Mouse (Mus musculus) adrenal gland (tissue): ENCODE data around the gene Nckap5l.

Experiments used
- intact Hi-C: fragments of 180-260 bp; cut with DNase I; formaldehyde crosslinking; loops from one replicate; pipeline ENCODE4 v1.15.1; 2025
- long read RNA-seq, 2 experiments: library from polyadenylated mRNA; unstranded; transcript quantifications; one replicate each; pipeline ENCODE4 v2.0.0; 2020; ENCODE audit warnings: borderline replicate concordance in 1 of 2; ENCODE audit not compliant: insufficient replicate concordance in 1 of 2

Gene Nckap5l
- long read RNA-seq, experiment 1, partial matches to known transcripts = 3 of 3 reads
- long read RNA-seq, experiment 1, other reads (novel, unspliced or antisense) = 0 of 3 reads
- long read RNA-seq, experiment 2, partial matches to known transcripts = 3 of 3 reads
- long read RNA-seq, experiment 2, other reads (novel, unspliced or antisense) = 0 of 3 reads

DNA sequence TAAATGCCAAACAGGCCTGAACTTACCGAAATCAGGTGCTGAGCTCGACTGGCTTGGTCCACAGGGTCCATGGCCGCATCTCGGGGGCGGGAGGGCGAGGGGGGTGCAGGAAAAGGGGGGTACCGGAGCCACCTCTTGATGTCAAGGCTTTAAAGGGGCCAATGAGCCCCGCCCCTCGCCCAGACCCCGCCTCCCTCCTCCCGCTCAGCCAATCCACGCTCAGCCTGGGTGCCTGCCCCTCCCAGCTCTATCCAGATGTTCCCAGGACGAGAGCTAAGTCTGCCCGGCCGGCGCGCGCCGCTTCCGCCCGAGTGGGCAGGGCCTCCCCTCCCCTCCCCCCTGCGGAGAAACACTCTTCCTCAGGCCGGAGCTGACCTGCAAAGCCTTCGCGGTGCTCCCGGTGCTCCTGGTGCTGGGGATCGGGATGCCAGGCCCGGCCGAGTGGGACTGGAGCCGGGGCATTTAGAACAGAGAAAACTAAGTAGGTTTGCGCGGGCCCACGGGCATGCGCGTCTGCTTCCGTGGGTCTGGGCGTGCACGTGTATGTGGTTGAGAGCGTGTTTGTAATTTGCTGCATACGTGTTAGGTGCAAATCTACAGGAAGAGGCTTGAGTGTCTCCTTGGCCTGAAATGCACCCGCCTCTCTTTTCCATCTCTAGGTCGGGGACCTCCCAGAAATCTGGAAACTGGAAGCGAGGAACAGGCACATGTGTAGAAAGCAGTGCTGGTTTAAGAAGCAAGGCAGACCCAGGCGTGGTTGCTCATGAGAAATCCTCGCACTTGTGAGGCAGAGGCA lies at the start of gene Nckap5l:
Gene Nckap5l (minus strand): TSS at position 143 of the 796 bp plus-strand sequence.
- intact Hi-C loops = no loop called here

DNA sequence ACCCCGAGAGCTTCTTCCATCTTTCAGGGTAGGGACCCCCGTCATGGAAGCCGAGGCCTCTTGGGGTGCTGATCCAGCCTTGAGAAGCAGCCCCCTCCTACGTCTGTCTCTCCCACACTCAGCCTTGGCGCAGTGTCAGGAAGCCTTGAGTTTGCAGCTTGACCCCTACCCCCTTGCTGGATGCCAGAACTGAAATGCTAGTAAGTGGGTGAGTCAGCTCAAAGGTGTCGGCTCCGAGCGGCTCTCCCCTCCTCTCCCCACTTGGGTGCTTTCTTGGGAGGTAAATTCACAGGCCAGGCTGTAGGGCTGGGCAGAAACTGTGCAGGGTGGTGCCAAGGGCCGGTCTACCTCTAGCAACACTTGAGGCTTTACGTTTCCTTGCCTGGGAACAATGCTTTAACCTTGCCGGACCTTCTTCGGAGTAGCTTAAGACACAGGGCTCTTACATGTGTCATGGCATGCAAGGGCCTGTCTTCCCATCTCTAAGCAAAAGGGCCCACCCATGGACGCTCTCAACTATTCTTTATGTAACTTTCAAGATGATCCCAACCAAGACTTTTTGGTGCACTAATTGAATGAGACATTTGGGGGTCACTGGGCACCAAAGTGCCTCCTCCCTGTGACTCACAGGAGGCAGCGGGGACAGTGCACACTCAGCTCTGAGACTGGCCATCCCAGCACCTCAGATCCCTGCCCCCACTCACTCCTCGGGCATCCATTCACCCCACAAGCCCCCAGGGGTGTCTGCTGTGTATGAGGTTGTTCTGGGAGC lies 48.0 kb upstream of the Nckap5l start:
- intact Hi-C loops = no loop called here

DNA sequence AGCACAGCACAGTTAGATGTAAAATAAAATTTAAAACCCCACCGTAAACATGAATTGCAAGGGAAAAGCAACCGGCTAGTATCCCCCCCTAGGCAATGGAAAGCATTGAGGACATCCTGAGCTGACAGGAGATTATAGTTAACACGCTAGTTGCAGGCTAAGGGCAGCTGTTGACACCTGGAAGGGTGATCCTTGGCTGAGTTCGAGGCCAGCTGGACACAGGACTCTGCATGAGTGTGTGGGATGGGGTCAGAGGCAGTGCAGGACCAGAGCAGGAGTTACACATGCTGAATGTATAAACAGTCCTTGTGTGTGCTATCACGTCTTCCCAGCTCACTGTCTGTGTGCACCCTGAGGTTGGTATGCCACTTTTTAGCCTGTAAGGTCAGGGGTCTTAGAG lies 45.7 kb upstream of the Nckap5l start:
- intact Hi-C loops = loop anchor here (5.0 kb wide), 1 partner anchor 189 kb away; no protein-coding TSS in a partner anchor

DNA sequence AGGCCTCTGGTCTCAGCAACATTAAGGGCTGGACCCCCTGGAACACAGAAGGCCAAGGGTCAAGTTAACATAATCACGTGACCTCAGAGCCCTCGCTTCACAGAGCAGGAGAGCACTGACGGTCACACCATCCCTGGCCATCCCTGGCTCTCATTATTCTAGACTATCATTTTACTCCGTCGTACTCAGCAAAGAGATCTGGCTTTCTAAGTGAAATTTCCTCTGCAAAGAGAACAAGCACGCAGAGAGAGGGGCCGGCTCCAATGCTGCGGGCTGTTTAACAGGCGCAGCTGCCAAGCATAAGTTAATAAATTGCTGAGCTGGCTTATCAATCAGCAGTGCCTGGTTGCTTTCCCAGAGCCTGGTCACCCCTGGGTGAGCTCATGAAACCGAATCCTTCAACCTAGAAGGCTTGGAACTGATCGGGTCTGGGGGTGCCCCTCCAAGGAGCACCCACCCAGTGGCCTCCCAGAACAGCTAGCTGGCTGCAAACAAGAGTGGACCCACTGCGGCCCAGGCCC lies 44.8 kb upstream of the Nckap5l start:
- intact Hi-C loops = loop anchor here (5.0 kb wide), 1 partner anchor 190 kb away; no protein-coding TSS in a partner anchor

DNA sequence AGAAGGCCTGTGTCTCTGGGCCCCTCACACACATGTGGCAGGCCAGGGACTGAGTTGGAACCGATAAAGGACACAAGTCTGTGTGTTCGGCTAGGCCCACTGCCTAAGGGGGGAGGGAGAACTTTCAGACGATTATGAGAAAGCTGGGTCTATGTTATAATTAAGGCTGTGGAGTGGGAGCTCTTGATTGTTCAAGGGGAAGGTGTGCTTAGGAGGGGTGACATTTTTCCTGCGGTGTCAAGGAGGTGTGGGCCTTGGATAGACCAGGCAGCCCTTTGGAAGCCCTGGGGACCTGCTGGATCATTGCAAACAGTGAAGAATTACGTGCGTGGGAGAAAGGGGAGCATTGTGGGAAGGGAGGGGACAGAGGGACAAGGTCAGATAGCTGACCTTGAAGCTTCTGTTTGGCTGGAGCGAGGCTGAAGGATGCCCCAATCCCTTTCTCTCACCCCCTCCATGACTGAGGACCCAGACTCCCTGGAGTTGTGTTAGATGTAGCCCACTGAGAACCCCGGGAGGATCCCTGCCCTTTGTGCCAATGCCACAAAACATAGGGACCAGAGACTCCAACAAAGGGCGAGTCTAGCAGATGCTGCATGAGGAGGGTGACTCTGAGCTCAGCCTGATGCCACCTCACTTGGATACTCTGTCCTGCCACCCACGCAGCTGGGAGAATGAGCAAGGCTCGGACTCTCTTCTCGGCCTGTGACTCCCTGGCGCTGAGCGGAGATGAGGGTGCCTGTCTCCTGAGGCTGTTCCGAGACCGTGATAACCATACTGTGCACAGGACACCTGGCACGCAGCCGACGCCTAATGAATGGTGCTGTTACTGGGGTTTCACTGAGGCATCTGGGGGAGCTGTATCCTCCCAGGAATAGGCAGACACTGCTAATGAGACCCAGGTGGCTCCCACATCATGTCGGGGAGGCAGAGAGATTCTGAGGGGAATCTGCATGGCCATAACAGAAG lies 44.0 kb upstream of the Nckap5l start:
- intact Hi-C loops = loop anchor here (5.0 kb wide), 1 partner anchor 191 kb away; no protein-coding TSS in a partner anchor

DNA sequence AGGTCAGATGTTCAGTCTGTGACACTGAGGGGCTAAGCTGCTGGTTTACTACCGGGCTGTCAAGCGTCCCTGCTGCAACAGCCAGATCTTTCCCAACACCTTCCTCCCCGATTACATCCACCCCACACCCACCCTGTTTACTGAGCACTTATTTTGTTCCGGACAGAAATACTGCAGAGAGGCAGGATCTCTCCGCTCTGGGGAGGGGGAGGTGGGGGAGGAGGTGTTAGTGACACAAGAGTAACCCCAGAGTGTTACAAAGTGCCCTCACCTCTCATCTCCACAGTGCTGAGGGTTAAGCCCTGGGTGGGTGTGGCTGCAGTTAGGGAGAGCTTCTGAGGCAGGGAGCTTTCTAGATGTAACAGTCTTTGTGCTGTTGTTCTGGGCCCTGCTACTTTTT lies 42.8 kb upstream of the Nckap5l start:
- intact Hi-C loops = loop anchor here (5.0 kb wide), 1 partner anchor 192 kb away; no protein-coding TSS in a partner anchor

DNA sequence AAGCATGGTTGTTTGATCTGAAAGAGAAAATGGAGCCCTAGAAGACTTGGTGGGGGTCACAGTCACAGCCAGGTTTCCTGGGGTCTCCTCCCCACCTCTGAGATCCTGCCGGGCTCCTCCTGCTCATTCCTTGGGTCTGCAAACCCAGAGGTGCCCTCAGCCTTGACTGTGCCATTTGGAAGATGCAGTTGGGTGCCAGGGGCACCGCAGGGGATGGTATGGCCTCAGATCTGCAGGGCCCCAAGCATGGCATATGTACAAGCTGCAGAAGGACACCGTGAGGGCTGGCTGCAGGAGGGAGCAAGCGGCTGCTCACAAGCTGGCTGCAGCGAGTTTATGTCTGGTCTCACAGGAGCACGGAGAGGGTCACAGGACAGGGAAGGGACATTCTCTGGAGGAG lies 42.2 kb upstream of the Nckap5l start:
- intact Hi-C loops = loop anchor here (5.0 to 10.0 kb wide), 4 partner anchors 98 to 275 kb away; partner anchors contain the start of gene Cers5

DNA sequence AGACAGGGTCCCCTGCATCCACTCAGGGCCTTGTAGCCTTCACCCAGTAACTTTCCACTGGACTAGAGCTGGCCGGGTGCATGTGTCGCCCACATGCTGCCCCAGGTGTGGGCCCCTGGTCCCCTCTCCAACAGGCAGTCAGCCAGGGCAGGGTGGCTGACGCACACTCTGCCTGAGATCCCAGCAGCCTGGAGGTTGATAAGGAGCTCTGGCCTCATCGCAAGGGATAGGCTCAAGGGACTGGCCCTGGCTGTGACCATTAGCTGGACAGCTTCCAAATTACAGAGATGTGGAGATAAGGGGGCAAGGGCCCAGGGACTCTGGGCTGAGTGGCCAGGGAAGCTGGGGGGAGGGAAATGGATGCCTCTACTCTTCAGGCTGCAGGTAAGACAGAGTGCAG lies 41.2 kb upstream of the Nckap5l start:
- intact Hi-C loops = loop anchor here (5.0 to 10.0 kb wide), 3 partner anchors 99 to 276 kb away; partner anchors contain the start of gene Cers5

DNA sequence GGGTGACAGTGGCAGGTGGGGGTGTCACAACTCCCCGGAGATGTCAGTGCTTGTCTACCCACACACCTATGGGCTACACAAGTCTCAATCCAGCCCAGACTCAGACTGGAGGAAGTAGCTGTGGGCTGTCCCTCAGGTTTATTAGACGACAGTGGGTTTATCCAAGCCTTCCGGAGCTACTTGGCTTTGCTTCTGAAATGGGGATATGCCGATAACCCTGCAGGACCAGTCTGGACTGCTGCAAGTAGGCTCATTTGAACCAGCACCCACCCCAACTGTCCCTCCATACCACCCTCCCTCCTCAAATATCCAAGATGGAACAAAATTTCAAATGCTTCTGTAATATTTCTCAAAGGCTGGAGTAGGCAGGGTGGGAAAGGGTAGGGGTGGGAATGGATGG lies 40.8 kb upstream of the Nckap5l start:
- intact Hi-C loops = loop anchor here (5.0 to 10.0 kb wide), 3 partner anchors 99 to 276 kb away; partner anchors contain the start of gene Cers5

DNA sequence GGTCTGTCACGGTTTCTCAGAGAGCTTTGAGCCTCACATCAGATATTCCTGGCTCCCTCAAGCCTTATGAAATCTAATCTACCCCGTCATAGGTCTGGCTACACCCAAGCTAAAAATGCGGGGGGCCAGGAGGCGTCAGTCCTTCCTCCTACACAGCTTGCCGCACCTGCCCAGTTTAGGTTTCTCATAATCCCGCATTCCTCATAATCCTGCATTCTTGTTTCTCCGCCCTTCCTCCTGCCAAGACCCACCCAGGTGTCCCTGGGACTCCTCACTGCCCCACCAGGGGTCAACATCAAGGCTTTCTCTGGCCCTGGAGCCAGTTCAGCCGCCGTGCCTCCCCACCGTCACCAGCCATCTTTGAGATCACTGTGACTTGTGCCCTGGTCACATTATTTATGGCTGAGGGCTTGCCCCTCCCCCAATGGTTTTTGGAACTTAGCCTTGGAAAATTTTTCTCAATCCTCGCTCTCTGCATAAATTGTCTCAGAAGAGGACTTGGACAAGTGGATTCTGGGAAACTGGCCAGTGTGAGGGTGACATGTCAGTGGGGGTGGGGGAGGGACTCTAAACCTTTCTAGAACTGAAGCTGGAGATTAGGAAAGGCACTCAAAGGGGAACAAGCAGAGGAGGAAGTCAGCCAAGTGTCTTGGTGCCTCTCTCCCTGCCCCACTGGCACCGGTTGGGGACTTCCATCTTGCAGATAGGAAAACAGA lies 40.1 kb upstream of the Nckap5l start:
- intact Hi-C loops = loop anchor here (5.0 to 10.0 kb wide), 3 partner anchors 100 to 277 kb away; partner anchors contain the start of gene Cers5

DNA sequence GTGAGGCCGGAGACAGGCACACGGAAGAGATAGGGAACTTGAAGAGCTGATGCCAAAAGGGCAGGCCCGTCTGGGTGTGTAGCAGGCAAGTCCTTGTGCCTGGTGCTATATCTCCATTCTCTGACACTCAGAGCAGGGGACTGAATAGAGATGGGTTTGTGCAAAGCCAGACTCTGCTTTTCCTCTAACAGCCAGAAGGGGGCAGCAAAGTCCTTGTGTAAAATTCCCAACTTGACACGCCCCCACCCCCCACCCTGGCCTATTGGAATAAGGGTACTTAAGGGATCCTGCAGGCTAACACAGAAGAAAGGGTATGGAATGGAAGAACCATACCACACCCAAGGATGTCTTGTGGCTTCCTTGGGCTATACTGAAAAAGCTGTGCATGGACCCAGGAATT lies 39.5 kb upstream of the Nckap5l start:
- intact Hi-C loops = loop anchor here (5.0 to 10.0 kb wide), 3 partner anchors 100 to 278 kb away; partner anchors contain the start of gene Cers5

DNA sequence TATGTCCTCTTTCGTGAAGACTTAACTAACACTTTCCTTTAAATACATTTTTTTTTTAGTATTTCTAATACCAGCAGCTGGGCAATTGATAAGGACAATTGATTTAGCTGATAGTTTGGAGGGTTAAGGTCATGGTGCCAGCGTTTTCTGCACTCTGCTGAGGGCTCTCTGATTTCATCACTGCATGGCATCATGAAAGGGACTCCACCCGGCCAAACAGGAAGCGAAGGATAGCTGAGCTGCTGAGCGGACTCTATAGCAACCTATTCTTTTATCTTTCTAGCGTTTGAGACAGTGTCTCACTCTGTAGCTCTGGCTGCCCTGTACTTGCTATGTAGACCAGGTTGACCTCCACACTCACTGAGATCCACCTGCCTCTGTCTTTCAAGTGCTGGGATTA lies 27.2 kb upstream of the Nckap5l start:
- intact Hi-C loops = no loop called here

DNA sequence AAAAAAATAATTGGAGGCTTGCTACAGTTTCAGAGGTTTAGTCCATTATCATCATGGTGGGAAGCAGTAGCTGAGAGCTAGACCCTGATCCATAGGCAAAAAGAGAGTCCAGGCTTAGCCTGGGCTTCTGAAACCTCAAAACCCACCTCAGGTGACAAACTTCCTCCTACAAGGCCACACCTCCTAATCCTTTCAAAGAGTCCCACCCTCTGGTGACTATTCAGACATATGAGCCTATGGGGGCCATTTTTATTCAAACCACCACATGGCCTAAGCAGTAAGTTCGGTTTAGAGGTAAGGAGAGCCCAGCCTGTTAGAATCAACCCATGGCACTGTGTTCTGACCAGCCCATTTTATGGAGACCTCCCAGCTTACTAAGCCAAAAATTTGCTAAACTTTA lies 18.3 kb upstream of the Nckap5l start:
- intact Hi-C loops = no loop called here

DNA sequence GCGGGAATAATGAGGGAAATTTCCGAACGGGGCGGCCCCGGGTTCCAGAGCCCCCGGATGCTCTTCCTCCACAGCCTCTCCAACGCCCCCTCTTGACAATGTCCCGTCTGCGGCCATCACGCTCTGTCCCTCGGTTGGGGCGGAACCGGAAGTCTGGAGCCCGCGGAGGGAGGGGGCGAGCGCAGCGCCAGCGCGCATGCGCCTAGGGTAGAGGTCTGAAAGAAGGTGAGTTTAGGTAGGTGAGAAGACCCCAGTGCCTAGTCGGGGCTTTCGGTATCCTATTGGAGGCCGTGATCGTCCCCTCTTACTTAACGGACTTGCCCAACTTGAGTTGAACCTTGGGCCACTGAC lies 17.0 kb upstream of the Nckap5l start, which contains the start of gene Bcdin3d:
Gene Bcdin3d (minus strand): TSS at position 155 of the 351 bp plus-strand sequence.
- intact Hi-C loops = loop anchor here (5.0 kb wide), 1 partner anchor 157 kb away; no protein-coding TSS in a partner anchor

DNA sequence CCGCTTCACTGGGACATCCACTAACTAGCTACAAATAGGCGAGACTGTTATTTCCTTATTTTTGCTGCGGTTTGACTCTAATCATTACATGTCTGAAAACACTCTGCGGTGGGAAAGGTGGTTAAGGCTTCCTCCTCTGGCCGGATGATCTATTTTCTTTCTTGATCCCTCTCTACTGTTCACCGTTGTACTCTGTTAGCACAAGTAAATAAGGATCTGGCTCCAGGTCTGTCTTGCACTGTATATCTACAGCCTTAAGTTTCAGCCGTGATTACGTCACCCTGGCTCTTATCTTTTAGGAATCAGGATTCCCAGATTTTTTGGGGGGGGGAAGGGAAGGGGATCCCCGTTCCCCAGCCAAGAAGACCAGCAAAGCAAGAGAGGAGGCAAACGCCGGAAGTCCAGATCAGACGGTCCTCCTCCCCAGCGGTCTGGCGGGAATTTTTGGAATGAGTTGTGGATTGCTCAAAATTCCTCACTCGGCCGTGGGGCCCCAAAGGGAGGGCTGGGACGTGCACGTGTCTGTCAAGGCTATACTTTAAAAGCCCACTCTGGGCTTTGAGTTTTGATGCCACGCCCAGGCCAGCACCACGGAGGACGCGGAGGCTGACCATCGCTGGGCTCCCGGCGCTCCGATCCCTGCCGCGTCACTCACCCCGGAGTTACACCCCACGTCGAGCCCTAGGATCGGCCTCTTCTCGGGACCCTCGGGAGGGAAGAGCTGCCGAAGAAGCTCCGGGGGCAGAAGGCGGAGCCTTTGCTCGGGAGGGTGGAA lies 16.4 kb upstream of the Nckap5l start:
- intact Hi-C loops = loop anchor here (5.0 kb wide), 1 partner anchor 157 kb away; no protein-coding TSS in a partner anchor

DNA sequence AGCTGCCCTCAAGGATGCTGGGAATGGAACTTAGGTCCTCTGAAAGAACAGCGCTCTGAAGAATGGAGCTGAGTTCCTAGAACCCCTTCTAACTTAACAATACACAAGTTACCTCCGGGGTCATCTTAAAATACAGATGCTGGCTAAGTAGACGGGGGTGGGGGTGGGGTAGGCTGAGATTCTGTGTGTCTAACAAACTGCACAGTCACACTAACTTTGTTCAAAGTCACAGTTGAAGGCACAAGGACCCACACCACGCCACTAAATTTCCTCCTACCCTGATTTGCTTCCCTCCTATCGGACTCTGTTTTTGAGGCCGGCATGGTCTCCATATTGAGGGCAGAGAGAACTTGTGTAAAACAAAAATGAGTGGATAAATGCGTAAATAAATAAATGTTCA lies 15.4 kb upstream of the Nckap5l start:
- intact Hi-C loops = loop anchor here (5.0 kb wide), 1 partner anchor 156 kb away; no protein-coding TSS in a partner anchor

DNA sequence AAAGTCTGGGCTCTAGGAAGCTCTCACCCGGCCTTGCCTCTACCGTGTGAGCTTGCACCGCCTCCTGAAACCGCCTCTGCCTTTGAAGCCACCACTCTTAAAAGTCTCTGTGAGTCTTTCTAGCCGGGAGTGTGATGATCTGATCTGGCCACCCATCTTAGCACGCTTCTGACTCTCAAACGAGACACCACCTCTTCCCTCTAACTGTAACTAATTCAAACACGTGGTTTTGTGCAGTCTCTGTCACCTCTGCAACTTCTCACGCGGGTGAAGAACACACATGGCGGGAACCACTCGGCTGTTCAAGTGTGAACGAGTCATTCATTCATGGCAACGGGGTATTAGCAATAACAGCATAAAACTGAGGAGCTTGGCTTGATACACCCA lies 14.1 kb upstream of the Nckap5l start:
- intact Hi-C loops = loop anchor here (1.0 to 5.0 kb wide), 2 partner anchors 55 to 154 kb away; no protein-coding TSS in a partner anchor
